9 mouse cellular contexts compared by ENCODE assay signal in genomic region chr13:111410831-111411230, GRCm38 (mm10).
DNase-seq lines count a peak whose midpoint lies in the region; ATAC-seq and TF ChIP-seq lines count a peak whose summit lies in the region.
"Had no signal": no experiment of that assay in that cellular context is flagged by ENCODE, and none has a peak within 500 bp of the region (broad histone marks: within the 10 kb centered on the region; RNA-seq: fewer than 3 reads in every experiment).

No protein-coding gene starts in this region.

- no peak overlapping the region for H3K9ac ChIP-seq in kidney, embryonic 15.5 days
- H3K9ac ChIP-seq in lung, postnatal 0 days (replicated peaks; ENCODE audit: low read depth) = no peak overlapping the region
- H3K9ac ChIP-seq: embryonic facial prominence, embryonic 13.5 days had no signal

- intact Hi-C loops in heart, postnatal 36 days (cut with DNase I) = loop anchor here (1.0 to 5.0 kb wide), 4 partner anchors 172 to 1349 kb away; no protein-coding TSS in a partner anchor

- peak; percentile 70 for TF ChIP-seq CTCF in E14TG2a.4 (conservative IDR thresholded peaks at IDR 0.05; ENCODE audit: low read length)
- peak; percentile 82 for TF ChIP-seq CTCF in lung, postnatal 0 days (IDR thresholded peaks at IDR 0.05)

- no peak overlapping the region for H3K4me2 ChIP-seq in kidney, embryonic 15.5 days
- H3K4me2 ChIP-seq in lung, postnatal 0 days (replicated peaks; ENCODE audit: low read depth, low read length) = no peak overlapping the region
- H3K4me2 ChIP-seq: embryonic facial prominence, embryonic 13.5 days had no signal

- H3K4me3 ChIP-seq in kidney, embryonic 15.5 days (replicated peaks) = no peak overlapping the region
- no peak overlapping the region for H3K4me3 ChIP-seq in E14TG2a.4 (replicated peaks; ENCODE audit: low read length)
- H3K4me3 ChIP-seq in lung, postnatal 0 days (ENCODE audit: low read depth, low read length) = no peak overlapping the region
- H3K4me3 ChIP-seq: embryonic facial prominence, embryonic 13.5 days had no signal

- H3K27ac ChIP-seq in kidney, embryonic 15.5 days = no peak overlapping the region
- no peak overlapping the region for H3K27ac ChIP-seq in lung, postnatal 0 days (ENCODE audit: low read length)
- H3K27ac ChIP-seq: embryonic facial prominence, embryonic 13.5 days had no signal

- no peaks in the 10 kb centered on the region for H3K9me3 ChIP-seq in kidney, embryonic 15.5 days (replicated peaks)
- no peaks in the 10 kb centered on the region for H3K9me3 ChIP-seq in E14TG2a.4 (ENCODE audit: low read length)
- H3K9me3 ChIP-seq in lung, postnatal 0 days (ENCODE audit: low read length) = no peaks in the 10 kb centered on the region
- H3K9me3 ChIP-seq: embryonic facial prominence, embryonic 13.5 days had no signal

- WGBS in kidney, embryonic 15.5 days = 2% methylated on average over 7 of the region's 7 CpGs
- 1% methylated on average over 7 of the region's 7 CpGs for WGBS in lung, postnatal 0 days

- H3K27me3 ChIP-seq in kidney, embryonic 15.5 days = no peaks in the 10 kb centered on the region
- H3K27me3 ChIP-seq in E14TG2a.4 (ENCODE audit: insufficient read depth, low read length) = 0 out of 2 replicates have a peak, but pooled peaks cover 2% of the 10 kb centered on the region
- no peaks in the 10 kb centered on the region for H3K27me3 ChIP-seq in lung, postnatal 0 days (replicated peaks; ENCODE audit: insufficient read depth, low read length)
- H3K27me3 ChIP-seq: embryonic facial prominence, embryonic 13.5 days had no signal

- peak; percentile 64 for DNase-seq in kidney, adult 9 months
- peak; percentile 30 for DNase-seq in c-Kit-positive CD71-positive TER-119-negative erythroid progenitor cells, embryonic 14.5 days (ENCODE audit: low read depth)
- DNase-seq in heart, postnatal 36 days = peak; percentile 16 to 30
- DNase-seq in lung, postnatal 0 days (ENCODE audit: low spot score) = peak; percentile 65
- DNase-seq in thymus, postnatal 25 days = peak; percentile 20
- no peak for DNase-seq in right cerebral cortex, postnatal 4 days

- H3K36me3 ChIP-seq in kidney, embryonic 15.5 days = no peaks in the 10 kb centered on the region
- no peaks in the 10 kb centered on the region for H3K36me3 ChIP-seq in E14TG2a.4 (ENCODE audit: insufficient read depth, low read length)
- H3K36me3 ChIP-seq in lung, postnatal 0 days (ENCODE audit: insufficient read depth, low read length) = no peaks in the 10 kb centered on the region
- H3K36me3 ChIP-seq: embryonic facial prominence, embryonic 13.5 days had no signal

- H3K4me1 ChIP-seq in kidney, embryonic 15.5 days = peaks cover 5% of the 10 kb centered on the region; the same call in 1 of the 2 replicates
- H3K4me1 ChIP-seq in E14TG2a.4 (replicated peaks; ENCODE audit: low read depth, low read length) = peaks cover 4% of the 10 kb centered on the region
- H3K4me1 ChIP-seq in lung, postnatal 0 days (ENCODE audit: insufficient read depth, low read depth, low read length) = no peaks in the 10 kb centered on the region

- ATAC-seq in kidney, embryonic 15.5 days (replicated peaks; ENCODE audit: low FRiP score) = no peak
- no peak; the same call in 1 of the 2 replicates for ATAC-seq in lung, postnatal 0 days

- no peak for TF ChIP-seq EP300 in lung, postnatal 0 days (IDR thresholded peaks at IDR 0.05)
